Mouse (Mus musculus) CH12.LX (cell line): ENCODE measurements at regions not wholly inside any gene's neighbourhood (a gene's known extent, or its start where the extent isn't known, plus 50 kb on each side); places are given as distances from the start of the nearest gene placed in this dataset.

Source experiments
- DNase-seq: peaks from one replicate; pipeline ENCODE4 v3.0.0-alpha.2; 2013; ENCODE audit errors: extremely low read depth
- H3K27ac ChIP-seq: 2 replicates; pipeline ENCODE4 v1.5.1; 2012; ENCODE audit warnings: low read depth, mild to moderate bottlenecking, control low read depth, moderate library complexity; ENCODE audit not compliant: insufficient read depth
- H3K27me3 ChIP-seq: replicated peaks from 2 replicates; pipeline ENCODE3; 2012; ENCODE audit warnings: inconsistent platforms
- H3K36me3 ChIP-seq, 2 experiments: replicated peaks in 1 of 2; 2 replicates each; pipeline versions ENCODE3 to v1.6.1; 2012; ENCODE audit warnings: inconsistent platforms in 1 of 2, low read length in 1 of 2, mild to moderate bottlenecking in 1 of 2, mixed read lengths in 1 of 2, moderate library complexity in 1 of 2; ENCODE audit not compliant: control insufficient read depth in 1 of 2, insufficient read depth in 1 of 2
- H3K4me1 ChIP-seq, 2 experiments: 2 replicates each; pipeline ENCODE4 v1.6.1; 2012; ENCODE audit warnings: inconsistent platforms in 1 of 2, moderate library complexity in 1 of 2; ENCODE audit not compliant: insufficient read depth in 2 of 2, control insufficient read depth in 1 of 2
- H3K4me2 ChIP-seq: 2 replicates; pipeline ENCODE4 v1.6.1; 2012; ENCODE audit warnings: low read depth, mild to moderate bottlenecking, control low read depth; ENCODE audit not compliant: poor library complexity, insufficient read depth, severe bottlenecking
- H3K4me3 ChIP-seq, 3 experiments: fragments of 150-350 bp in 1 of 3; sonication (generic) in 1 of 3; replicated peaks in 1 of 3; 2 replicates each; pipeline versions ENCODE3 to v1.5.1; 2011 to 2012; ENCODE audit warnings: low read depth in 2 of 3, low read length in 2 of 3, mild to moderate bottlenecking in 2 of 3, moderate library complexity in 2 of 3, control low read depth in 1 of 3, improper control_type of control experiment in 1 of 3, inconsistent platforms in 1 of 3, mixed read lengths in 1 of 3; ENCODE audit not compliant: poor library complexity in 1 of 3
- H3K79me2 ChIP-seq: replicated peaks from 2 replicates; pipeline ENCODE4 v1.6.1; 2012; ENCODE audit warnings: mild to moderate bottlenecking, moderate library complexity; ENCODE audit not compliant: control insufficient read depth, poor library complexity, insufficient read depth, severe bottlenecking; ENCODE audit errors: extremely low read depth
- H3K9ac ChIP-seq: 2 replicates; pipeline ENCODE4 v1.6.1; 2012; ENCODE audit warnings: low read depth, mild to moderate bottlenecking, control low read depth, moderate library complexity; ENCODE audit not compliant: insufficient read depth
- H3K9me3 ChIP-seq: replicated peaks from 2 replicates; pipeline ENCODE3; 2012; ENCODE audit warnings: low read length, inconsistent platforms, mixed read lengths
- BHLHE40 ChIP-seq: IDR thresholded peaks from 2 replicates; pipeline ENCODE4 v1.6.1; 2011; ENCODE audit warnings: mild to moderate bottlenecking, low read depth, low read length, improper control_type of control experiment
- CHD1 ChIP-seq: IDR thresholded peaks from 2 replicates; pipeline ENCODE4 v1.6.1; 2012; ENCODE audit warnings: low read depth, low read length, improper control_type of control experiment, inconsistent platforms
- CHD2 ChIP-seq: IDR thresholded peaks from 2 replicates; pipeline ENCODE4 v1.6.1; 2011; ENCODE audit warnings: low read length, improper control_type of control experiment
- CTCF ChIP-seq, 2 experiments: IDR thresholded peaks in 1 of 2; conservative IDR thresholded peaks in 1 of 2; 2 replicates each; pipeline ENCODE4 v1.5.1; 2011 to 2012; ENCODE audit warnings: low read depth in 2 of 2, low read length in 2 of 2, improper control_type of control experiment in 1 of 2, inconsistent platforms in 1 of 2, mild to moderate bottlenecking in 1 of 2, moderate library complexity in 1 of 2
- ELF1 ChIP-seq: IDR thresholded peaks from 2 replicates; pipeline ENCODE4 v1.6.1; 2014; ENCODE audit warnings: low read depth, mild to moderate bottlenecking, inconsistent platforms, low read length, improper control_type of control experiment
- EP300 ChIP-seq: IDR thresholded peaks from 2 replicates; pipeline ENCODE4 v1.6.1; 2011; ENCODE audit warnings: low read length, improper control_type of control experiment
- ETS1 ChIP-seq: conservative IDR thresholded peaks from 2 replicates; pipeline ENCODE4 v1.6.1; 2012; ENCODE audit warnings: low read depth, mild to moderate bottlenecking, inconsistent platforms, low read length, improper control_type of control experiment, moderate library complexity
- GABPA ChIP-seq: IDR thresholded peaks from 2 replicates; pipeline ENCODE4 v1.6.1; 2012; ENCODE audit warnings: low read depth, low read length, improper control_type of control experiment, inconsistent platforms; ENCODE audit not compliant: insufficient replicate concordance
- IRF4 ChIP-seq: IDR thresholded peaks from 2 replicates; pipeline ENCODE4 v1.6.1; 2014; ENCODE audit warnings: low read depth, mild to moderate bottlenecking, inconsistent platforms, low read length, improper control_type of control experiment
- JUN ChIP-seq: IDR thresholded peaks from 2 replicates; pipeline ENCODE4 v1.6.1; 2011; ENCODE audit warnings: low read depth, mild to moderate bottlenecking, low read length, improper control_type of control experiment, moderate library complexity; ENCODE audit not compliant: insufficient read depth
- JUND ChIP-seq: conservative IDR thresholded peaks from 2 replicates; pipeline ENCODE4 v1.6.1; 2011; ENCODE audit warnings: low read depth, low read length, improper control_type of control experiment
- KAT2A ChIP-seq: IDR thresholded peaks from 2 replicates; pipeline ENCODE4 v1.6.1; 2012; ENCODE audit warnings: low read length, improper control_type of control experiment, inconsistent platforms; ENCODE audit not compliant: insufficient replicate concordance
- MAFK ChIP-seq: IDR thresholded peaks from 2 replicates; pipeline ENCODE4 v1.6.1; 2011; ENCODE audit warnings: low read length, improper control_type of control experiment; ENCODE audit not compliant: insufficient replicate concordance
- MAX ChIP-seq: IDR thresholded peaks from 2 replicates; pipeline ENCODE4 v1.6.1; 2011; ENCODE audit warnings: low read length, improper control_type of control experiment
- MAZ ChIP-seq: IDR thresholded peaks from 2 replicates; pipeline ENCODE4 v1.6.1; 2012; ENCODE audit warnings: low read depth, mild to moderate bottlenecking, inconsistent platforms, low read length, improper control_type of control experiment, moderate library complexity
- MEF2A ChIP-seq: IDR thresholded peaks from 2 replicates; pipeline ENCODE4 v1.6.1; 2014; ENCODE audit warnings: low read depth, mild to moderate bottlenecking, inconsistent platforms, low read length, improper control_type of control experiment, borderline replicate concordance
- MXI1 ChIP-seq: IDR thresholded peaks from 2 replicates; pipeline ENCODE4 v1.6.1; 2011; ENCODE audit warnings: mild to moderate bottlenecking, low read depth, low read length, improper control_type of control experiment
- MYC ChIP-seq: IDR thresholded peaks from 2 replicates; pipeline ENCODE4 v1.6.1; 2011; ENCODE audit warnings: low read depth, mild to moderate bottlenecking, improper control_type of control experiment, low read length
- NELFE ChIP-seq: IDR thresholded peaks from 2 replicates; pipeline ENCODE4 v1.6.1; 2011; ENCODE audit warnings: low read depth, low read length, improper control_type of control experiment
- NRF1 ChIP-seq: IDR thresholded peaks from 2 replicates; pipeline ENCODE4 v1.6.1; 2014; ENCODE audit warnings: low read depth, mild to moderate bottlenecking, inconsistent platforms, low read length, improper control_type of control experiment, moderate library complexity
- PAX5 ChIP-seq: IDR thresholded peaks from 2 replicates; pipeline ENCODE4 v1.6.1; 2012; ENCODE audit warnings: low read length, inconsistent platforms, mixed read lengths
- POLR2A ChIP-seq: IDR thresholded peaks from 2 replicates; pipeline ENCODE4 v1.6.1; 2011; ENCODE audit warnings: low read depth, mild to moderate bottlenecking, improper control_type of control experiment, low read length
- RAD21 ChIP-seq: IDR thresholded peaks from 2 replicates; pipeline ENCODE4 v1.6.1; 2011; ENCODE audit warnings: low read depth, mild to moderate bottlenecking, low read length, improper control_type of control experiment, moderate library complexity
- RCOR1 ChIP-seq: conservative IDR thresholded peaks from 2 replicates; pipeline ENCODE4 v1.6.1; 2012; ENCODE audit warnings: low read depth, mild to moderate bottlenecking, inconsistent platforms, low read length, improper control_type of control experiment
- SMC3 ChIP-seq: IDR thresholded peaks from 2 replicates; pipeline ENCODE4 v1.6.1; 2011; ENCODE audit warnings: low read depth, low read length, improper control_type of control experiment
- TBP ChIP-seq: conservative IDR thresholded peaks from 2 replicates; pipeline ENCODE4 v1.6.1; 2011; ENCODE audit warnings: low read depth, low read length, improper control_type of control experiment
- TCF12 ChIP-seq: IDR thresholded peaks from 2 replicates; pipeline ENCODE4 v1.6.1; 2014; ENCODE audit warnings: low read depth, mild to moderate bottlenecking, inconsistent platforms, low read length, improper control_type of control experiment
- USF1 ChIP-seq: IDR thresholded peaks from 2 replicates; pipeline ENCODE4 v1.6.1; 2014; ENCODE audit warnings: low read depth, mild to moderate bottlenecking, inconsistent platforms, low read length, improper control_type of control experiment
- USF2 ChIP-seq: conservative IDR thresholded peaks from 2 replicates; pipeline ENCODE4 v1.6.1; 2011; ENCODE audit warnings: low read depth, low read length, improper control_type of control experiment
- ZC3H11A ChIP-seq: IDR thresholded peaks from 2 replicates; pipeline ENCODE4 v1.6.1; 2012; ENCODE audit warnings: low read depth, mild to moderate bottlenecking, inconsistent platforms, low read length, improper control_type of control experiment
- ZKSCAN1 ChIP-seq: IDR thresholded peaks from 2 replicates; pipeline ENCODE4 v1.6.1; 2012; ENCODE audit warnings: low read depth, inconsistent platforms, low read length, improper control_type of control experiment, borderline replicate concordance
- ZMIZ1 ChIP-seq: IDR thresholded peaks from 2 replicates; pipeline ENCODE4 v1.6.1; 2012; ENCODE audit warnings: low read depth, mild to moderate bottlenecking, inconsistent platforms, low read length, improper control_type of control experiment
- ZNF384 ChIP-seq: IDR thresholded peaks from 2 replicates; pipeline ENCODE4 v1.6.1; 2012; ENCODE audit warnings: low read depth, low read length, improper control_type of control experiment, inconsistent platforms
- dilution Hi-C: fragments of 300-500 bp; cut with MboI; formaldehyde crosslinking; loops from 2 replicates; pipeline ENCODE4 v1.14.3; 2020; ENCODE audit warnings: low sequenced_read_pairs; ENCODE audit not compliant: extremely low pct_unique_long_range_greater_than_20kb, extremely low pct_ligation_motif_present
- in situ Hi-C: fragments of 300-500 bp; cut with MboI; formaldehyde crosslinking; loops from 3 replicates; pipeline ENCODE4 v1.14.3; 2019; ENCODE audit warnings: low sequenced_read_pairs, low pct_ligation_motif_present, low pct_unique_long_range_greater_than_20kb, mixed read lengths

- TF ChIP-seq MEF2A (0 out of 2 replicates have a peak, but pooled peaks have one; percentile 75), JUND (peak; percentile 63; the same call in 1 of the 2 replicates), POLR2A (no peak; the same call in 1 of the 2 replicates), MYC (peak; percentile 96), CHD1 (0 out of 2 replicates have a peak, but pooled peaks have one; percentile 11), NELFE (no peak), GABPA (no peak), MAZ (peak; percentile 51; the same call in 1 of the 2 replicates), ELF1 (no peak), RCOR1 (peak; percentile 52; the same call in 1 of the 2 replicates), RAD21 (no peak), ETS1 (peak; percentile 82), TBP (no peak)
Observed at GRCm38 (mm10) chr6:100086807-100087206, 200.5 kb downstream of the Rybp start (continued).

- Histone ChIP-seq H3K27me3 (no peaks in the 10 kb centered on the region), H3K27ac (peak overlapping the region; percentile 87), H3K79me2 (no peaks in the 10 kb centered on the region), H3K4me1 (peaks cover 35 to 75% of the 10 kb centered on the region in 2 experiments), H3K9ac (peak overlapping the region; percentile 39; the same call in 1 of the 2 replicates), H3K4me2 (peak overlapping the region; percentile 55), H3K9me3 (no peaks in the 10 kb centered on the region), H3K4me3 (no peak overlapping the region), H3K36me3 (no peaks in the 10 kb centered on the region)
- in situ Hi-C loops = no loop called here
- DNase-seq = peak; percentile 91
- dilution Hi-C loops = no loop called here
- TF ChIP-seq ZMIZ1 (0 out of 2 replicates have a peak, but pooled peaks have one; percentile 36), USF1 (no peak), NELFE (peak; percentile 42; the same call in 1 of the 2 replicates), SMC3 (peak; percentile 24; the same call in 1 of the 2 replicates), ZC3H11A (no peak), ZNF384 (no peak), MAFK (peak; percentile 78), CTCF (conservative IDR thresholded peaks at IDR 0.05 in 1 of 2, IDR thresholded peaks at IDR 0.05 in 1 of 2; ENCODE audit: low read depth in 2 of 2, low read length in 2 of 2) (no peak), GABPA (no peak), BHLHE40 (peak; percentile 82), MEF2A (peak; percentile 82), CHD1 (no peak), TCF12 (peak; percentile 87), JUND (0 out of 2 replicates have a peak, but pooled peaks have one; percentile 54), MXI1 (0 out of 2 replicates have a peak, but pooled peaks have one; percentile 42), TBP (peak; percentile 74), MYC (peak; percentile 60; the same call in 1 of the 2 replicates), RAD21 (peak; percentile 25), MAZ (peak; percentile 89; the same call in 1 of the 2 replicates), IRF4 (peak; percentile 98), PAX5 (no peak), ETS1 (peak; percentile 89), ELF1 (peak; percentile 42; the same call in 1 of the 2 replicates), NRF1 (no peak), CHD2 (peak; percentile 65; the same call in 1 of the 2 replicates), KAT2A (no peak), EP300 (peak; percentile 97), JUN (peak; percentile 18; the same call in 1 of the 2 replicates), POLR2A (peak; percentile 45; the same call in 1 of the 2 replicates), ZKSCAN1 (no peak), USF2 (no peak), RCOR1 (peak; percentile 94), MAX (peak; percentile 67; the same call in 1 of the 2 replicates)
Observed at GRCm38 (mm10) chr6:100085981-100086380, 201.3 kb downstream of the Rybp start.
